Mouse (Mus musculus) heart, embryonic 11.5 days (tissue): ENCODE measurements around the gene Dnah2. TPM values are rescaled to one million over a fixed set of nuclear protein-coding genes. Genes with fewer than 3 reads are reported as not detected.

Source experiments
- ATAC-seq: fragments of 200-750 bp; cut with Nextera tagmentation; replicated peaks from 2 replicates; pipeline ENCODE4 v1.8.0; 2017; ENCODE audit warnings: moderate library complexity; ENCODE audit not compliant: insufficient number of reproducible peaks, low FRiP score, low TSS enrichment
- H3K27ac ChIP-seq: fragments of 300-500 bp; sonication (generic); 2 replicates; pipeline ENCODE4 v1.5.1; 2014; ENCODE audit warnings: mild to moderate bottlenecking, low read depth, low read length
- H3K27me3 ChIP-seq: fragments of 300-500 bp; sonication (generic); 2 replicates; pipeline ENCODE4 v1.6.1; 2014; ENCODE audit warnings: mild to moderate bottlenecking, low read length, mixed read lengths; ENCODE audit not compliant: control insufficient read depth, insufficient read depth
- H3K36me3 ChIP-seq: fragments of 300-500 bp; sonication (generic); 2 replicates; pipeline ENCODE4 v1.6.1; 2014; ENCODE audit warnings: mild to moderate bottlenecking, low read length, moderate library complexity, mixed read lengths; ENCODE audit not compliant: control insufficient read depth, insufficient read depth
- H3K4me1 ChIP-seq: fragments of 300-500 bp; sonication (generic); 2 replicates; pipeline ENCODE4 v1.6.1; 2014; ENCODE audit warnings: low read length; ENCODE audit not compliant: control insufficient read depth, insufficient read depth
- H3K4me2 ChIP-seq: fragments of 300-500 bp; sonication (generic); 2 replicates; pipeline ENCODE4 v1.6.1; 2014; ENCODE audit warnings: mild to moderate bottlenecking, moderate library complexity
- H3K4me3 ChIP-seq: fragments of 300-500 bp; sonication (generic); 2 replicates; pipeline ENCODE4 v1.5.1; 2014; ENCODE audit warnings: low read depth, low read length
- H3K9ac ChIP-seq: fragments of 300-500 bp; sonication (generic); 2 replicates; pipeline ENCODE4 v1.6.1; 2014; ENCODE audit warnings: mild to moderate bottlenecking, low read depth, low read length, moderate library complexity
- H3K9me3 ChIP-seq: fragments of 300-500 bp; sonication (generic); replicated peaks from 2 replicates; pipeline ENCODE4 v1.6.1; 2016; ENCODE audit warnings: low read length; ENCODE audit not compliant: control insufficient read depth
- WGBS: fragments of 180-500 bp; shearing (Covaris S2); extraction: QIAGEN DNeasy Blood & Tissue Kit; methylation state at CpG from one replicate; pipeline ENCODE4 v1.1.7; 2014; ENCODE audit not compliant: insufficient replicate concordance; 5-methylcytosine and 5-hydroxymethylcytosine counted together
- polyA plus RNA-seq: library from polyadenylated mRNA; unstranded; fragments of >200 nt; fragmentation: Nextera tagmentation; extraction: Ambion mirVana; gene quantifications from 2 replicates; pipeline ENCODE4 v1.2.1, GENCODE M21; 2014

Gene Dnah2
- polyA plus RNA-seq, 1 experiment from 2014 or later = 0.20 TPM

- 5% methylated on average over 5 of the region's 5 CpGs for WGBS
- H3K36me3 ChIP-seq = peaks cover 2% of the 10 kb centered on the region; the same call in 1 of the 2 replicates
- H3K9me3 ChIP-seq = no peaks in the 10 kb centered on the region
- peak overlapping the region; percentile 99 for H3K27ac ChIP-seq
- H3K27me3 ChIP-seq = peaks cover 6% of the 10 kb centered on the region; the same call in 1 of the 2 replicates
- H3K9ac ChIP-seq = peak overlapping the region; percentile 91
- peak; percentile 47 for ATAC-seq
- peaks cover 62% of the 10 kb centered on the region for H3K4me1 ChIP-seq
- peak overlapping the region; percentile 98 for H3K4me2 ChIP-seq
- H3K4me3 ChIP-seq = peak overlapping the region; percentile 74
Measured at GRCm38 (mm10) chr11:69559183-69559582, 10.3 kb upstream of the Dnah2 start.

- Histone ChIP-seq H3K9ac (peak overlapping the region; percentile 91), H3K4me2 (peak overlapping the region; percentile 98), H3K4me1 (peaks cover 59% of the 10 kb centered on the region), H3K27ac (peak overlapping the region; percentile 99), H3K4me3 (peak overlapping the region; percentile 74), H3K36me3 (peaks cover 2% of the 10 kb centered on the region; the same call in 1 of the 2 replicates), H3K9me3 (no peaks in the 10 kb centered on the region), H3K27me3 (peaks cover 6% of the 10 kb centered on the region; the same call in 1 of the 2 replicates)
- ATAC-seq = no peak
- 12% methylated on average over 6 of the region's 6 CpGs for WGBS
Measured at GRCm38 (mm10) chr11:69558756-69559155, 9.8 kb upstream of the Dnah2 start.

DNA sequence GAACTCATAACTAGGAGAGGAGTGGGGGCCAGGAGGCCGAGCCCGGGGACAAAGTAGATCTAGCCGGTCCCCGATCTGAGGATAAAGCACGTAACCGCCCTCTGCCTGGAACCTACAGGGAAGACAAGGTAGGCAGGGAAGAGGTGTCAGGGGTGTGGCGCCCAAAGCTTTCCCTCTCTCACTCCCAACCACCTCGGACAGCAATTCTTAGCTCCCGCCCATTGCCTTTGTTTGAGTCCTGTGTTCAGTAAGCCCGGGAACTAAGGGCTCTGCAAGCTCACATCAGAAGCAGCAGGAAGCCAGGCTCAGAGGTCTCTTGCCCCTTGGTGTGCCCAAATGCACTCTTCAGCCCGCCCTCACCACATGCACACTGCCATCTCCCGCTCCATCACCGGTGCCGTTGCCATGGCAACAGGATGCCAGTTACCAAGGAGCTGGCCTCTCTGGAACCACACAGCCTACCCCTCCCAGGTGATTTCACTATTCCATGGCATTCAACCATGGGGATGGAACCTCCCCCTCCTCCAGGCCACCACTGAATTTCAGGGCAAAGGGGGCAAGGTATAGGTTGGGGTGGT, 8.6 kb upstream of the Dnah2 start:
- Histone ChIP-seq H3K9ac (no peak overlapping the region), H3K4me3 (peak overlapping the region; percentile 74; the same call in 1 of the 2 replicates)

DNA sequence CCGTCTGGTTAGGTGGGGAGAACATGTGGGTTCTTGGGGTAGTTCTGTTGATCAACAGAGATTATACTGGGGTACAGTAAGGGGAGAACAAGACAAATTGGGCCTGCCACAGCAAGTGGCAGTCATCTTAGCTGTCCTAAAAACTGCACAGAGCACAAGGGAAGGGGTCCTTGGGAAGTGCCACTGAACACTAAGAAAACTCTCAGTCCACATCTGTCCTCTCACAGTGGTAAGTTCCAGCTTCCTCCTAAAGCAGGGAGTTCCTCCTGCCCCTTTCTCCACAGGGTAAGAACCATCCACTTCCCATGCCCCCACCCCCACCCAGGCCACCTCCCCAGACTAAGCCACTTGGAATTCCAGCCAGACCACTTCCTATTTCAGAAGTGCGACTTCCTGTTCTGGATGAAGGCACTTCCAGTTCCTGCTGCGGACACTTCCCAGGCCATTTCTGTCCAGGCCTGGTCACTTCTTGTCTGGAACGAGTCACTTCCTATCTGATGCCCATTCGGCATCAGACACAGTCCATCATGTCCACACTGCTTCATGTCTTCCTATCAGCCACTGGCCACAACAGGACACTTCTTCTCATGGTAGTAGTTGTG, 5.7 kb upstream of the Dnah2 start:
- H3K4me2 ChIP-seq = no peak overlapping the region
- ATAC-seq = no peak
- 0 out of 2 replicates have a peak, but pooled peaks cover 6% of the 10 kb centered on the region for H3K27me3 ChIP-seq
- no peak overlapping the region for H3K9ac ChIP-seq
- H3K36me3 ChIP-seq = no peaks in the 10 kb centered on the region
- no peak overlapping the region for H3K4me3 ChIP-seq
- no peaks in the 10 kb centered on the region for H3K9me3 ChIP-seq
- peaks cover 24% of the 10 kb centered on the region for H3K4me1 ChIP-seq
- no peak overlapping the region for H3K27ac ChIP-seq
- WGBS = 65% methylated on average over 5 of the region's 5 CpGs

More for the DNA sequence above, 8.6 kb upstream of the Dnah2 start:
- Histone ChIP-seq H3K27me3 (peaks cover 6% of the 10 kb centered on the region; the same call in 1 of the 2 replicates), H3K27ac (no peak overlapping the region), H3K4me1 (peaks cover 49% of the 10 kb centered on the region), H3K9me3 (no peaks in the 10 kb centered on the region), H3K36me3 (no peaks in the 10 kb centered on the region), H3K4me2 (peak overlapping the region; percentile 98)
- ATAC-seq = no peak
- 30% methylated on average over 14 of the region's 14 CpGs for WGBS

DNA sequence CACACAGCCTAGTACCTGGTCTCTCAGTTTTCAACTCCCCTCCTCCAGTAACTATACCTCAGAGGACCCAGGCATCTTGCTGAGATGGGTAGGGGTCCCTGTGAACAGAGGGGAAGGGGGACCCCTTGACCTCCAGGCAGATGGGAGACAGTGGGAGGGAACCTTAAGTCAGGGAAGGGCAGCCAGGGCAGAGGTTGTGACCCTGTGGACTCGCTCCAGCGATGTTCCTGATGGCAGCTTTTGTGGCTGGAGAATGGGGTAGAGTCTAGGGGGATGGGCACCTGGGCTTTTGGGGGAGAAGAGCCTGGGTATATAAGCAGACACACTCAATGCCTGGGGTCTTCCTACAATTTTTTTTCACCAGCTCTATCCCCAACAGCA, 4.4 kb upstream of the Dnah2 start:
- Histone ChIP-seq H3K4me2 (no peak overlapping the region), H3K27me3 (peaks cover 18% of the 10 kb centered on the region), H3K27ac (no peak overlapping the region), H3K4me1 (peaks cover 14% of the 10 kb centered on the region), H3K36me3 (no peaks in the 10 kb centered on the region), H3K9ac (0 out of 2 replicates have a peak overlapping the region, but pooled peaks have one; percentile 12), H3K4me3 (no peak overlapping the region), H3K9me3 (no peaks in the 10 kb centered on the region)
- no peak for ATAC-seq
- 40% methylated on average over 2 of the region's 2 CpGs for WGBS

DNA sequence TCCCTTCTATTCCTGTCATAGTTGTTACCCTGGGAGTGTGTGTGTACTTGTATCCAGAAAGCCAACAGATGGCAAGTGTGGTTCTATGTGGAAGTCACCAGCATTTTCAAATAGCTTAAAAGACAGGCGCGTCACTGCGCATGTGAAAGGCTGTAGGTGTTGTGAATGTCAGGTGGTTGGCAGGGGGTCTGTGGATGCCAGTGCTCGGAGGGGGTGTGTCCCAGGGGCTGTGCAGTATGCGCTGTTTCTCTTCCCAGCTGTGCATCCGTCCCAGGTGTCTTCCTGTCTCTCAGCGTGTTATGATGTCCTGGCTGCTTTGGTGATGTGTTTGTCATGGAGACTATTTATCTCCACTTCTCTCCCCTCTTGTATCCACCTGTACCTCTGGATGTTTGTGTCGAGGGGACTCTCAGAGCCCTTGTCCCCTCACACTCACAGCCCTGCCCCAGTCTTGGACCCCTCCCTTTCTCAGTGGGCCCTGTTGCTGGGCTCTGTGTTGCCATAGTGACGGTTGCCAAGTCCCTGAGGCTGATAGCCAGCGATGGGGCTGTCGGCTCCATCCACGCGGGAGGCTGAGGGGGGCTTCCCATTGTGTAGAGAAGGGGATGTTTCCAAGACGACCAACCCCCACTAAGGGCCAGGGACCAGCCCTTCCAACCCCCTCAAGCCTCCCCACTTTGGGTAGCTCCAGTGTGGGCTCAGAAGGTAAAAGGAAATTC, 3.9 kb upstream of the Dnah2 start:
- Histone ChIP-seq H3K4me2 (no peak overlapping the region), H3K4me1 (peaks cover 9% of the 10 kb centered on the region), H3K9me3 (no peaks in the 10 kb centered on the region), H3K36me3 (no peaks in the 10 kb centered on the region), H3K4me3 (no peak overlapping the region), H3K9ac (0 out of 2 replicates have a peak overlapping the region, but pooled peaks have one; percentile 12), H3K27ac (no peak overlapping the region), H3K27me3 (peaks cover 21% of the 10 kb centered on the region)
- 30% methylated on average over 14 of the region's 14 CpGs for WGBS
- ATAC-seq = no peak

GRCm38 (mm10) chr11:69551310-69551709, 2.4 kb upstream of the Dnah2 start:
- H3K9ac ChIP-seq = no peak overlapping the region
- H3K4me3 ChIP-seq = no peak overlapping the region
- no peak for ATAC-seq
- no peak overlapping the region for H3K4me2 ChIP-seq
- peaks cover 8% of the 10 kb centered on the region; the same call in 1 of the 2 replicates for H3K4me1 ChIP-seq
- no peak overlapping the region for H3K27ac ChIP-seq
- no peaks in the 10 kb centered on the region for H3K36me3 ChIP-seq
- 75% methylated on average over 4 of the region's 4 CpGs for WGBS
- H3K27me3 ChIP-seq = peaks cover 23% of the 10 kb centered on the region
- H3K9me3 ChIP-seq = no peaks in the 10 kb centered on the region

- WGBS = 5% methylated on average over 15 of the region's 15 CpGs
- ATAC-seq = no peak
- H3K27ac ChIP-seq = peak overlapping the region; percentile 42; the same call in 1 of the 2 replicates
- H3K9ac ChIP-seq = peak overlapping the region; percentile 70
- peak overlapping the region; percentile 99 for H3K4me2 ChIP-seq
- no peaks in the 10 kb centered on the region for H3K36me3 ChIP-seq
- H3K4me1 ChIP-seq = peaks cover 8% of the 10 kb centered on the region; the same call in 1 of the 2 replicates
- peak overlapping the region; percentile 49 for H3K4me3 ChIP-seq
- H3K27me3 ChIP-seq = peaks cover 23% of the 10 kb centered on the region
- H3K9me3 ChIP-seq = no peaks in the 10 kb centered on the region
Measured at GRCm38 (mm10) chr11:69547071-69547470, 1.8 kb downstream of the Dnah2 start.
